Mouse (Mus musculus) embryonic facial prominence, embryonic 12.5 days (tissue): Measurements from ENCODE around the gene Lrrc26. TPM values are rescaled to one million over a fixed set of nuclear protein-coding genes. Genes with fewer than 3 reads are reported as not detected.
"Not testable (repeated sequence)": the region's sequence is repeated elsewhere in the genome, so short reads cannot be mapped to it uniquely, and the experiment has no call there.

Experiments
- ATAC-seq: fragments of 200-750 bp; cut with Nextera tagmentation; 2 replicates; pipeline ENCODE4 v1.8.0; 2017; ENCODE audit not compliant: insufficient number of reproducible peaks, insufficient read depth, low FRiP score, low TSS enrichment
- H3K27ac ChIP-seq: fragments of 300-500 bp; sonication (generic); 2 replicates; pipeline ENCODE4 v1.5.1; 2016; ENCODE audit warnings: mild to moderate bottlenecking
- H3K27me3 ChIP-seq: fragments of 300-500 bp; sonication (generic); 2 replicates; pipeline ENCODE4 v1.6.1; 2016; ENCODE audit warnings: mild to moderate bottlenecking, moderate library complexity
- H3K36me3 ChIP-seq: fragments of 300-500 bp; sonication (generic); 2 replicates; pipeline ENCODE4 v1.6.1; 2016; ENCODE audit warnings: mild to moderate bottlenecking
- H3K4me1 ChIP-seq: fragments of 300-500 bp; sonication (generic); 2 replicates; pipeline ENCODE4 v1.6.1; 2016
- H3K4me2 ChIP-seq: fragments of 300-500 bp; sonication (generic); replicated peaks from 2 replicates; pipeline ENCODE4 v1.6.1; 2016; ENCODE audit warnings: mild to moderate bottlenecking, moderate library complexity
- H3K4me3 ChIP-seq: fragments of 300-500 bp; sonication (generic); 2 replicates; pipeline ENCODE4 v1.5.1; 2016; ENCODE audit warnings: mild to moderate bottlenecking
- H3K9ac ChIP-seq: fragments of 300-500 bp; sonication (generic); 2 replicates; pipeline ENCODE4 v1.6.1; 2016; ENCODE audit warnings: mild to moderate bottlenecking, moderate library complexity
- H3K9me3 ChIP-seq: fragments of 300-500 bp; sonication (generic); 2 replicates; pipeline ENCODE4 v1.6.1; 2016; ENCODE audit warnings: mild to moderate bottlenecking, moderate library complexity
- WGBS: fragments of 180-500 bp; shearing (Covaris S2); methylation state at CpG from one replicate; pipeline ENCODE4 v1.1.7; 2016; 5-methylcytosine and 5-hydroxymethylcytosine counted together
- polyA plus RNA-seq: library from polyadenylated mRNA; unstranded; fragments of >200 nt; fragmentation: Nextera tagmentation; extraction: Ambion mirVana; gene quantifications from 2 replicates; pipeline ENCODE4 v1.2.1, GENCODE M21; 2016

Gene Lrrc26
- polyA plus RNA-seq, 1 experiment from 2014 or later: not detected

- 59% methylated on average over 12 of the region's 12 CpGs for WGBS
- not testable (repeated sequence) for ATAC-seq, H3K36me3 ChIP-seq, H3K9me3 ChIP-seq, H3K27me3 ChIP-seq, H3K27ac ChIP-seq, H3K9ac ChIP-seq
- Histone ChIP-seq H3K4me1 (peaks cover 14% of the 10 kb centered on the region), H3K4me3 (peak overlapping the region; percentile 98), H3K4me2 (peak overlapping the region; percentile 97)
Observed at GRCm38 (mm10) chr2:25256443-25257109, 33.1 kb upstream of the Lrrc26 start.

DNA sequence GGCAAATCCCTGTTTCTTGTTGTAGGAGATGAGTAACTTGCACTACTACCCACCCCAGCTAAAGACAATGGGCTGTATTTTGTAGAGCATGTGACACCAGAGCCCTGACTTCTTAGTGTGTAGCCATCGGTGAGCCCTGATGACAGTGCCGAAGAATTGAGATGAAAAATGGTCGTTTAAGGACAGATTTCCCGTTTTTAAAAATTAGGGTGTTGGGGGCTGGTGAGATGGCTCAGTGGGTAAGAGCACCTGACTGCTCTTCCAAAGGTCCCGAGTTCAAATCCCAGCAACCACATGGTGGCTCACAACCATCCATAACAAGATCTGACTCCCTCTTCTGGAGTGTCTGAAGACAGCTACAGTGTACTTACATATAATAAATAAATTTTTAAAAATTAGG is 32.5 kb upstream of the Lrrc26 start:
- H3K4me1 ChIP-seq: peaks cover 14% of the 10 kb centered on the region
- ATAC-seq, H3K9me3 ChIP-seq: not testable (repeated sequence)

GRCm38 (mm10) chr2:25258887-25259286 is 30.8 kb upstream of the Lrrc26 start:
- Histone ChIP-seq H3K27me3 (peaks cover 11% of the 10 kb centered on the region), H3K9me3 (no peaks in the 10 kb centered on the region), H3K4me1 (peaks cover 23% of the 10 kb centered on the region), H3K4me3 (no peak overlapping the region), H3K9ac (no peak overlapping the region), H3K4me2 (no peak overlapping the region), H3K36me3 (no peaks in the 10 kb centered on the region), H3K27ac (no peak overlapping the region)
- ATAC-seq: no peak
- WGBS: 55% methylated on average over 2 of the region's 2 CpGs

More for the DNA sequence above, 32.5 kb upstream of the Lrrc26 start:
- H3K36me3 ChIP-seq, H3K27ac ChIP-seq, H3K4me3 ChIP-seq, H3K4me2 ChIP-seq, H3K9ac ChIP-seq, H3K27me3 ChIP-seq: not testable (repeated sequence)
- WGBS: 90% methylated on average over 5 of the region's 5 CpGs

DNA sequence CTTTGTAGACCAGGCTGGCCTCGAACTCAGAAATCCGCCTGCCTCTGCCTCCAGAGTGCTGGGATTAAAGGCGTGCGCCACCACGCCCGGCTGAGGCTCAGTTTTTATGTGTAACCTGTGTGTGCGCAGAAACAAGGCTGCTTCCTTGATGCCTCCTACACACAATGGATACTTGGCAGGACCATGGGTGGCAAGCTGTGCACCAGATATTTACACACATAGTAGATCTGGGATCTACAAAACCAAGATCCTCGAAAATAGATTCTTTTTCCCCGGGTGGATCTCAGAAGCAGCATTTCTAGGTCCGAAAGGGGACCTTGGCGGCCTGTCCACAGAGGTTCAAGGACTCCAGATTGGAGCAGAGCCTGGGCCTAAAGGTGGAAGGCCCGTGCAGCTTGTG is 27.8 kb upstream of the Lrrc26 start:
- Histone ChIP-seq H3K27ac (peak overlapping the region; percentile 14; the same call in 1 of the 2 replicates), H3K9ac (no peak overlapping the region), H3K4me2 (peak overlapping the region; percentile 98), H3K9me3 (no peaks in the 10 kb centered on the region), H3K27me3 (peaks cover 23% of the 10 kb centered on the region), H3K4me1 (peaks cover 31% of the 10 kb centered on the region), H3K36me3 (0 out of 2 replicates have a peak, but pooled peaks cover 2% of the 10 kb centered on the region), H3K4me3 (peak overlapping the region; percentile 58)
- no peak for ATAC-seq
- WGBS: 42% methylated on average over 12 of the region's 12 CpGs

- Histone ChIP-seq H3K36me3 (peaks cover 6% of the 10 kb centered on the region; the same call in 1 of the 2 replicates), H3K4me1 (peaks cover 33% of the 10 kb centered on the region), H3K4me2 (peak within 1 kb of the TSS; percentile 98), H3K27me3 (peaks cover 23% of the 10 kb centered on the region), H3K4me3 (peak within 1 kb of the TSS; percentile 58), H3K9ac (peak within 1 kb of the TSS; percentile 74), H3K27ac (peak within 1 kb of the TSS; percentile 14; the same call in 1 of the 2 replicates), H3K9me3 (no peaks in the 10 kb centered on the region)
- peak; percentile 99 for ATAC-seq
- WGBS: 0% methylated on average over 39 of the region's 39 CpGs
Observed at GRCm38 (mm10) chr2:25262291-25262767, 27.4 kb upstream of the Lrrc26 start, which contains the start of gene Tprn. Gene Tprn (plus strand): TSS chr2:25262618.

- Histone ChIP-seq H3K36me3 (peaks cover 7% of the 10 kb centered on the region; the same call in 1 of the 2 replicates), H3K9me3 (no peaks in the 10 kb centered on the region), H3K4me1 (peaks cover 34% of the 10 kb centered on the region), H3K4me3 (peak overlapping the region; percentile 58), H3K9ac (peak overlapping the region; percentile 74), H3K27me3 (peaks cover 23% of the 10 kb centered on the region), H3K4me2 (peak overlapping the region; percentile 98), H3K27ac (no peak overlapping the region)
- under 1% methylated on average over 82 of the region's 82 CpGs for WGBS
- ATAC-seq: no peak; the same call in 1 of the 2 replicates
Observed at GRCm38 (mm10) chr2:25262795-25263622, 26.7 kb upstream of the Lrrc26 start.

DNA sequence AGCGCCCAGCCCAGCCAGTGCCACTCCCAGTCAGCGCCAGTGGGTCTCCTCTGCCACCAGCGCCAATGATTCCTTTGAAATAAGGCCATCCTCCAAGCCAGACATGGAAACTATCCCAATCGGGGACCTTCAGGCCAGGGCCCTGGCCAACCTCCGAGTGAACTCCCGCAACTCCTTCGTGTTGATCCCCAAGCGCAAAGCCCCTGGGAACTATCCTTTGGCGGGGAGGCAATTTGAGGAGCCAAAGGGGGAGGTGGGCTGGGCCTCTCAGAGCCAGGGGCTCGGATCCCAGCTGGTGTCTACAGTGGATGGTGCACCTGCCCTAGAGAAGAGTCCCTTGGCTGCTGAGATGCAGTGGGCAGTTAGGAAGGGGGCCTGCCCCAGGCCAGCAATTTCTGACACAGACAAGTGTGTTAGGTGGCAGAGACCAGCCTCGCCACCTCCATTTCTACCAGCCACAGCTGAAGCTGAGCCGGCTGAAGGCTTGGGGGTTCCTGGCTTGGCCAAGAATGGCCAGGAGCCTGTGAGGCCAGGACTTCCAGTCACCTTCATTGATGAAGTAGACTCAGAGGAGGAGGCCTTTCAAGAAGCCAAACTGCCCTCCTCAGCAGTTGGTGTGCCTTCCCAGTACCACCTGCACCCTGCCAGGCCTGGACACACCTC is 26.0 kb upstream of the Lrrc26 start:
- Histone ChIP-seq H3K4me2 (peak overlapping the region; percentile 98), H3K27me3 (peaks cover 23% of the 10 kb centered on the region), H3K27ac (no peak overlapping the region), H3K4me3 (peak overlapping the region; percentile 58), H3K9ac (peak overlapping the region; percentile 74), H3K9me3 (no peaks in the 10 kb centered on the region), H3K4me1 (peaks cover 34% of the 10 kb centered on the region), H3K36me3 (peaks cover 9% of the 10 kb centered on the region; the same call in 1 of the 2 replicates)
- no peak for ATAC-seq
- 21% methylated on average over 12 of the region's 12 CpGs for WGBS

DNA sequence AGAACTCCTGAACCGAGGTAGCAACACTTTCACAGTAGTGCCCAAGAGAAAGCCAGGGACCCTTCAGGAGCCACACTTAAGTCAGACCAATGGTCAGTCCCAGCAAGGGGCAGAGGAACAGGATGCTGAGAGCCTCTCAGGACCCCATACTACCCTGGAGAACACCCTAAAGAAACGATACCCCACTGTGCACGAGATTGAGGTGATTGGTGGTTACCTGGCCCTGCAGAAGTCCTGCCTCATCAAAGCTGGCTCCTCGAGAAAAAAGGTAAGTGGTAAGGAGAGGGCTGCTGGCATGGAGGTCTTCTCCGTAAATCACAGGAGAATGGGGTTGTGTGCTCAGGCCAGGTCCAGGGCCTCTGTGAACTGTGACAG is 25.4 kb upstream of the Lrrc26 start:
- Histone ChIP-seq H3K4me2 (peak overlapping the region; percentile 98; the same call in 1 of the 2 replicates), H3K9ac (0 out of 2 replicates have a peak overlapping the region, but pooled peaks have one; percentile 74), H3K27me3 (peaks cover 23% of the 10 kb centered on the region), H3K4me3 (peak overlapping the region; percentile 58), H3K9me3 (no peaks in the 10 kb centered on the region), H3K4me1 (peaks cover 34% of the 10 kb centered on the region), H3K36me3 (peaks cover 14% of the 10 kb centered on the region), H3K27ac (no peak overlapping the region)
- no peak for ATAC-seq
- WGBS: 80% methylated on average over 5 of the region's 5 CpGs

DNA sequence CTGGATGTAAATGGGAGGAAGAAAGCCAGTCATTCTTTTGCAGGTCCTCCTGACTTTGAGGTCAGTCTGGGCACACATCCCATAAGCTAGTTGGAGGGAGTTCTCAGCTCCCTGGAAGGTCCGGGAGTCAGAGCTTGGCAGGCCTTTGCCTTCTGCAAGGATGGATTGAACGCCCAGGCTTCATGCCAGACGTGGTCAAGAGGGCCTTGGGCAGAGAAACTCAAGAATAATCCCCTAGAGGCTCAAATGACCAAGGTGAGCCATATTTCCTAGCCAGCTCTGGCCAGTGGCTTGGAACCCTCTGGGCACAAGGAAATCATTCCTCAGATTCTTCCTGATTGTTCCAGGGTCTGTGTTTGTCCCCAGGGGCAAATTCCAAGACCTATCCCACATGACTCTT is 24.9 kb upstream of the Lrrc26 start:
- Histone ChIP-seq H3K4me2 (no peak overlapping the region), H3K27me3 (peaks cover 23% of the 10 kb centered on the region), H3K36me3 (peaks cover 20% of the 10 kb centered on the region), H3K4me3 (no peak overlapping the region), H3K9ac (no peak overlapping the region), H3K9me3 (no peaks in the 10 kb centered on the region), H3K4me1 (peaks cover 34% of the 10 kb centered on the region), H3K27ac (no peak overlapping the region)
- WGBS: 59% methylated on average over 3 of the region's 3 CpGs
- ATAC-seq: no peak

- H3K4me1 ChIP-seq: peaks cover 40% of the 10 kb centered on the region
- 74% methylated on average over 6 of the region's 6 CpGs for WGBS
- 0 out of 2 replicates have a peak overlapping the region, but pooled peaks have one; percentile 3 for H3K4me2 ChIP-seq
- peaks cover 32% of the 10 kb centered on the region for H3K36me3 ChIP-seq
- no peak overlapping the region for H3K27ac ChIP-seq
- H3K9me3 ChIP-seq: no peaks in the 10 kb centered on the region
- no peak overlapping the region for H3K4me3 ChIP-seq
- ATAC-seq: no peak
- H3K27me3 ChIP-seq: peaks cover 23% of the 10 kb centered on the region
- H3K9ac ChIP-seq: no peak overlapping the region
Observed at GRCm38 (mm10) chr2:25265897-25266656, 23.6 kb upstream of the Lrrc26 start.

DNA sequence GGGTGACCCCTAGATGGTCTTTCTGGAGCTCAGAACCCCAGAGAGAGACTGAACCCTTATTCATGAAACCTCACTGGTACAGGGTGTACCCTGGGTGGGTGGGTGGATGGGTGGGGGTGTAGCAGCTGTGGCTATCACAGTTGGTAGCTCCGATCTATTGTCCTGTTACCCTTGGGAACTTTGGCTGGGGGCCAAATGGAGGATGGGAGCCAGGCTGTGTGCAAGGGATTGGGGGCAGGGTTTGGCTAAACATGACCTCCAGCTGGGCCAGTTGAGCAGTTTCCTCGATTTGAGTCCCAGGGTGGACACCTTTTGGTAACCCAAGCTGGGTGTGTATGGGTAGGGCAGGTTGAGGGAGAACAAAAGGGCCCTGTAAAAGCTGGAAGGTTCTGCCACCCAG is 23.0 kb upstream of the Lrrc26 start:
- Histone ChIP-seq H3K4me2 (0 out of 2 replicates have a peak overlapping the region, but pooled peaks have one; percentile 3), H3K4me3 (no peak overlapping the region), H3K9ac (no peak overlapping the region), H3K9me3 (no peaks in the 10 kb centered on the region), H3K27ac (no peak overlapping the region), H3K27me3 (peaks cover 23% of the 10 kb centered on the region), H3K4me1 (peaks cover 46% of the 10 kb centered on the region), H3K36me3 (peaks cover 32% of the 10 kb centered on the region)
- WGBS: 57% methylated on average over 2 of the region's 2 CpGs
- ATAC-seq: no peak
